Mouse (Mus musculus): Measurements from ENCODE around the gene Rbm19. TPM values are rescaled to one million over a fixed set of nuclear protein-coding genes. Genes with fewer than 3 reads are reported as not detected.
"Not testable (repeated sequence)": the region's sequence is repeated elsewhere in the genome, so short reads cannot be mapped to it uniquely, and the experiment has no call there.

Rbm19 gene
- polyA plus RNA-seq (2012; rRNA removed): 8.9 and 9.6 TPM in 2 replicates

DNA sequence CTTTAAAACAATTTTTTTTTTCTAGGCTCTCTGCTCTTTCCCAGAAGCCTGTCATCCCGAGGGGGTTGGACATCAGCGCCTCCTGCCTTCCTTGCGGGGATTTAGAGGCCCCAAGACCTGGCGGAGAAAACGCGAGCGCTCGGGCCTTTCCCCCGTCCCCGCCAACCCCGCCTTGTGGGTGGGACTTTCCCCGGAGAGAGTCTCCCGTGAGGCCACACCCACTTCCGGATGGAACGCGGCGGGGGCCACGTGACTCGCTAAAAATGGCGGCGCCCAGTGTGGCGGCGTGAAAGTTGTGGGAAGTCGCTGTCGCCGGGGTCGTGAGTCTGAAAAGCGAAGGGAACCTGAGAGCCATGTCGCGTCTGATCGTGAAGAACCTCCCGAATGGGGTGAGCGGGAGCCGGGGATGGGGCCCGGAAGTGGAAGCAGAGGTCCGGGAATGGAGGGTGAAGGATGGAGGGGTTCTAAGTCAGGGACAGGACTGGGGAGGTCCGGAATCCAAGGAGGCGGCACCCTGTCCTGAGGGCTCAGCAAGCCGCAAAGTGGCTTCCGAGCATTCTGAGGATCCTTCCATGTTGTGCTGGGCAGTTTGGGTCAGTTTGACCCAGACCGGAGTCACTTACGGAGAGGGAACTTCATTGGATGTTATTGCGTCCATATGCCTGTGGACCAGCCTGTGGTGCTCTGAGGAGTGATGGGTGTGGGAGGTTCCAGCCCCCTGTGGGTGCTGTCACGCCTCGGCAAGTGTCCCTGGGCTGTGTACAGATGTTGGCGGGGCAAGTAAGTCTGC lies at the start of gene Rbm19:
Rbm19 (plus strand) TSS at position 205 of the 790 bp plus-strand sequence.
- DNase-seq (ENCODE audit: extremely low spot score in 1 of 2, low spot score in 1 of 2): peak; percentile 83 to 94

GRCm38 (mm10) chr5:120067266-120067665 lies 49.0 kb upstream of the Rbm19 start:
- DNase-seq (ENCODE audit: extremely low spot score in 1 of 2, low spot score in 1 of 2): no peak

- DNase-seq (ENCODE audit: extremely low spot score in 1 of 2, low spot score in 1 of 2): peak in 1 of 2 experiments; percentile 8
These were observed 42.2 kb upstream of the Rbm19 start for GRCm38 (mm10) chr5:120074101-120074500.

DNA sequence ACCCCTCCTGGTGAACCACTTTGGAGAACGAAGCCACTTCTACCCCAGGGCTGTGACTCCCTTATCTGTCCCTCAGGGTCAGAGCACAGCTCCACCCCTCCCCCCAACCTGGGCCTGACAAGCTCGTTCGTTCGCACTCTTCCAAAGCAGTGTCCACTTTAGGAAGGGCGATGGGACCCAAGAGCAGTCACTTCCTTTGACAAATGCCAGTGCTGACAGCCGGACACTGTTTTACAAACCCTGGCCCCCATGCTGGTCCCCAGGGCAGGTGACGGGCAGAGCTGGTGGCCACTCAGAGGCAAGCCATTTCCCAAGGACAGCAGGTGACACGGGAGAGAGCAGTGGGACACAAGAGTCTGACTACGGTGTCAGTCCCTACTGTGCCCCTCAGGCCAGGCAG lies 36.2 kb upstream of the Rbm19 start:
- no peak for DNase-seq (ENCODE audit: extremely low spot score in 1 of 2, low spot score in 1 of 2)

DNA sequence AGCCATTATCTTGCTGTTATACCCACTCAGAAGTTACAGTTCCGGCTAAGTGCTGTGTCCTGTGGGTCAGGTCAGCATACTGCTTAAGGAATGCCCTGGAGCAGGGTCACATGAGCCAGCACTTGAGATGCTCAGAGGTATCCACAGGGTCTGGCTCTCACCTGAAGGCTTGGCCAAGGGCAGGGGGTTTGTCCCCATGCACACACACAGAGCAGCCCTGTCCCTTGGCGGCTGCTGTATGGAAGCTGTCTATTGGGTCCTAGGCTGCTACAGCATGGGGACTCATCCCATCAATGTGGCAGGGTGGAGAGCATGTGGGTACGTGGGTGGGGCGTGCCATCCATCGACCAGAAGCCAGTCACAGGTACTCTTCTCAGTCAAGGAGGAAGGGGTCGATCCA lies 35.8 kb upstream of the Rbm19 start:
- no peak for DNase-seq (ENCODE audit: extremely low spot score in 1 of 2, low spot score in 1 of 2)

GRCm38 (mm10) chr5:120088561-120088960 lies 27.7 kb upstream of the Rbm19 start:
- DNase-seq (ENCODE audit: extremely low spot score in 1 of 2, low spot score in 1 of 2): peak; percentile 35 to 95

DNA sequence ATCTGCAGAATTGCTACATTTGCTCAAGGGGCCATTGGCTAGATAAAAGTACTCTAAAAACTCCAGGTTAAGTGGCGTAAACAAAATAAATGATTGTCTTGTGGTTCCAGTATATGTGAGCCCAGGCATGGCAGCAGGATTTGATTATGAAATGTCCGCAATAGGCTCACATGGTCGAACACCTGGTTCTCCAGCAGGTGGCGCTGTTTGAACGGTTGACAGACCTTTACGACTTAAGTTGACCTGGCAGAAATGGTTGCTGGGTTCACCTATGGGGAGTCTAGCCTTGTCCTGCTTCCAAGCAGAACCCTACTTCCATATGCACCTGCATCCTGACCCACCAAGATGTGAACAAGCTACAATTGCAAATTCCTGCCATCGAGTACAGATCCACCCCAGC lies 21.7 kb upstream of the Rbm19 start:
- no peak for DNase-seq (ENCODE audit: extremely low spot score in 1 of 2, low spot score in 1 of 2)

DNA sequence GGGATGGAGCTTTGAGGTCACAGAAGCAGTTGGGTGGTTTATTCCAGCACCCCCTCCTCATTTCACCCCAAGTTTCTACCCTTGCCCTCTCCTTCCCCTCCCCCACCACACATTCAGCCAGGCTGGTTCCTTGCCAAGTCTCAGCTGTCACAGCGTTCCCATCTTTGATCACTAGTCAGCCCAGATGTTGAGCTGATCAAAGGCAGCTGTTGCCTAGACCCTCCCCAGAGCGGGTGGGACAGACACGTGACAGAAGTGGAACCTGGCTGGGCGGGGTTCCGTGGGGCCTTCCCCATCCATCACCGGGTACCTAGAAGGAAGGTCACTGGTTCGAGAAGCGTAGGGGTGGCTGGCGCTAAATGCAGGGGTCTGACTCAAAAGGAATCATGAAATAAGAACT lies 19.2 kb upstream of the Rbm19 start:
- no peak for DNase-seq (ENCODE audit: extremely low spot score in 1 of 2, low spot score in 1 of 2)

- DNase-seq (ENCODE audit: extremely low spot score in 1 of 2, low spot score in 1 of 2): no peak
These were observed 15.5 kb upstream of the Rbm19 start for GRCm38 (mm10) chr5:120100814-120101213.

- DNase-seq (ENCODE audit: extremely low spot score in 1 of 2, low spot score in 1 of 2): no peak
These were observed 14.2 kb upstream of the Rbm19 start for GRCm38 (mm10) chr5:120102097-120102496.

- DNase-seq (ENCODE audit: extremely low spot score in 1 of 2, low spot score in 1 of 2): peak in 1 of 2 experiments; percentile 60
These were observed 13.5 kb upstream of the Rbm19 start for GRCm38 (mm10) chr5:120102732-120103131.

GRCm38 (mm10) chr5:120103458-120103857 lies 12.8 kb upstream of the Rbm19 start:
- DNase-seq (ENCODE audit: extremely low spot score in 1 of 2, low spot score in 1 of 2): no peak

DNA sequence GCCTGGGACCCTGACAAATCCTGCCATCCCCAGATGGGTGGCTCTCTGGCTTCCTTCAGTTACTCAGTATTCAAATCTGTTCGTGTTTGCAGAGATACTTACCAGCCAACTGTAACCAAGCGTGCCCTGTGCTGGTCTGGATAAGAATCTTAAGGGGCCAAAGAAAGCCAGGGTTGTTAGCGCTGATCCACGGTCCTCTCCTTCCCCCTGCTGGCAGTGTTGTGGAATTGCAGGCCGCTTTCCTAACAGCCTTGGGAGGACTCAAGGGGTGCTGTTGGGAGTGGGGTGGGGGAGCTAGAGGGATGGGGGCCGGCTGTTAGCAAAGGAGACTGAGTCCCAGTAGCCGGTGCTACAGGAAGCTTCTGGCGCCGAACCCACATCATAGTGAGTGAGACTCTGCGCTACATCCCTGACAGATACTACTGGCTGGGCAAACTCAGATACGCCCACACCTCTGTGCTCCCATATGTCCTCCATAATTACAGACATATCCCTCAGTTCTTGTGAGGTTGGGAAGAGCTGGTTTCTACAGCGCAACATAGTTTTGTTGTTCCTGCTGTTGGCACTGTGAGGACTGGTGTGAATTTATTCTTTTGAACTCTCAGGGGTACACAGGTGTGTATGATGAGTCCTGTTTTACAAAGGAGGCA lies 9.7 kb upstream of the Rbm19 start:
- peak in 1 of 2 experiments; percentile 35 for DNase-seq (ENCODE audit: extremely low spot score in 1 of 2, low spot score in 1 of 2)

DNA sequence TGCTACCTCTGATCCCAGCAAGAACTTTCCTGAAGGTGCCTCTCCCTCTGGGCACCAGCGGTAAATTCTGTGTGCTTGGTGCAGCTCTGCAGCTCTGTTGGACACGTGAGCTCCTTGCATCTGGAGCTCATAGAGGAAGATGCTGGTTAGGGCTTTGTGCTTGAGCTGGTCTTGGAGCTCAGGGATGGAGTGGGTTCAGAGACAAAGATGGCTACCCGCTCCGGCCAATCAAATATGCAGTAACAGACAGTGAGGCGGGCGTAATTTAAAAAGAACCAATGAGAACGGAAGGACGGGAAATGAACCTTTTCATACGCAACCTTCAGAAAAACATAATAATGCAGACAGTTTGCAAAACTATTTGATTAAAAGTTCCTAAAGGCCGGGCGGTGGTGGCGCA lies 1.9 kb upstream of the Rbm19 start:
- DNase-seq (ENCODE audit: extremely low spot score in 1 of 2, low spot score in 1 of 2): no peak

DNA sequence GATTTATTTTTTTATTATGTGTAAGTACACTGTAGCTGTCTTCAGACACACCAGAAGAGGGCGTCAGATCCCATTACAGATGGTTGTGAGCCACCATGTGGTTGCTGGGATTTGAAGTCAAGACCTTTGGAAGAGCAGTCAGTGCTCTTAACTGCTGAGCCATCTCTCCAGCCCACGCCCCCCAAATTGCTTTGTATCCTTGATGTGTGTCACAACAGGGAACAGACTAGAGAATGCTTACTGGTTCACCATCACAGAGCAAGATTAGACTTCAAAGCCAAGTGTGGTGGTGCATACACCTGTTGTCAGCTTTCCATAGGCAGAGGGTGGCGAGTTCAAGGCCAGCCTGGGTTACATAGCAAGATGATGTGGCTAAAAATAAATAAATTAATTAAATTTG lies 896 bp downstream of the Rbm19 start:
- not testable (repeated sequence) for DNase-seq (ENCODE audit: extremely low spot score in 1 of 2, low spot score in 1 of 2)

DNA sequence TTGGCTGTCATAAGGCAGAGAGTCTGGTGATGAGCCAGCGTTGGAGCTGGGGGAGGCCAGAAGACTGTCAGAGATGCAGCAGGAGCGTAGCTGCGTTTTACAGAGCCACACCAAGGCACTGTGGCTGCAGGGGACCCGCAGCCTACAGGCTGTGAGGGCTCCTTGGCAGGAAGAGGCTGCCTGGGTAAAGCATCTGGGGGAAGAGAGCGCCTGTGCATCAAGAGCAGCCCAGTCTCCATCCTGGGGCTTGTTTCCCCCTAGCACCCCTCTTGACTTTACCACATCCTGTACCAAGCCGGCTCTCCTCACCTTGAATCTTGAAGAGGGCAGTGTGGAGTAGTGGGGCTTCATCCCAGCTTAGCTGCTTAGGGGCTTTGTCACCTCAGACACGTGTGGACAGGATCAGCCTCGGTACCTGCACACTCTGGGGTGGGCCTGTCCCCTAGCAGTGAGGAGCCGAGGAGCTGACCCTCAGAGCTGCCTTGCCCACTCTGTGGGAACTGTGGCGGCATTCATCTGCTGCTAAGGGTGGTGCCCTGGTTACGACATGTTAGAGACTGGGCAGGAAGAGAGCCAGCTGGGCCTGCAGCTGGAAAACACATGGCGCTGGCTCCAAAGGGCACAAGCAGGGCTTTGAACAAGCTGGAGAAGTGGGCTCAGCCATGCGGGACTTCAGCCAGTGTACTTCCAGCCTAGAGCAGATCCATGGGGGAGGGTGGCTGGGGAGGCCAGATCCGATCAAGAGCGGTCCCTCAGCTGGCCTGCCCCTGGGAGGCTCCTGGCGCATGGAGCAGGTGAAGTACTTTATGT lies 8.8 kb downstream of the Rbm19 start:
- DNase-seq (ENCODE audit: extremely low spot score in 1 of 2, low spot score in 1 of 2): no peak

DNA sequence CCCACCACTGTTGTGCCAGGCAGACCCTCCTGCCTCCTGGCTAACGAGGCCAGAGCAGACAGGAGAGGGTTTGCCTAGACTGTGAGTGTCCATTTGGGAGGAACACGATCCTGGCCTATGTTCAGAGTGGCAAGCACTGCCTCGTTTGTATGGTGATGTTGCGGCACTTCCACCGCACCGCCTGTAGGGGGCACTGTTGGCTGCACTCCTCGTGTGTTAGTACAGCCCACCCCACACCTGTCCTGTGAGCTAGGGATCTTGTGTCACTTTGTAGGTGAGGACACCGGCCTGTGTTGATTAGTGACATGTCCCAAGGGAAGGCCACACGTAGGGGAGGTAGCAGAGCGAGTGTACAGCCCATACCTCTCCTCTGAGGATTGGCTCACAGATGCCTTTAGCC lies 11.4 kb downstream of the Rbm19 start:
- peak in 1 of 2 experiments; percentile 17 for DNase-seq (ENCODE audit: extremely low spot score in 1 of 2, low spot score in 1 of 2)

DNA sequence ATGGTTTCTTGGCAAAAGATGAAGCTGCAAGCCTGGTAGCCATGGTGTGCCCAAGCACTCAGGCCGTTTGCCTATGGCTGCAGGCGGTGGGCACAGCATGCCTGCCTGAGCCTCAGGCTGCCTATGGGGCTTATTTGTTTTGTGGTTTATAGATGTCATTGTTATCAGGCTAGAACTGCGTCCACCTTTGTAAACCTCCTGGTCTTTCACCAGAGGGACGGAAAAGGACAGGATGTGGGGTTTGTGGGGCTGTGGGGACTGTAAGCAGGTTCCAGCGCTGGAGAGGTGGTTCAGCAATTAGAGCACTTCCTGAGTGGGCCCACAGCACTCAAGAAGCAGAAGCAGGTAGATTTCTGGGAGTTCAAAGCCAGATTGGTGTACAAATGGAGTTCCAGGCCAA lies 12.2 kb downstream of the Rbm19 start:
- no peak for DNase-seq (ENCODE audit: extremely low spot score in 1 of 2, low spot score in 1 of 2)

- no peak for DNase-seq (ENCODE audit: extremely low spot score in 1 of 2, low spot score in 1 of 2)
These were observed 12.8 kb downstream of the Rbm19 start for GRCm38 (mm10) chr5:120129070-120129469.

DNA sequence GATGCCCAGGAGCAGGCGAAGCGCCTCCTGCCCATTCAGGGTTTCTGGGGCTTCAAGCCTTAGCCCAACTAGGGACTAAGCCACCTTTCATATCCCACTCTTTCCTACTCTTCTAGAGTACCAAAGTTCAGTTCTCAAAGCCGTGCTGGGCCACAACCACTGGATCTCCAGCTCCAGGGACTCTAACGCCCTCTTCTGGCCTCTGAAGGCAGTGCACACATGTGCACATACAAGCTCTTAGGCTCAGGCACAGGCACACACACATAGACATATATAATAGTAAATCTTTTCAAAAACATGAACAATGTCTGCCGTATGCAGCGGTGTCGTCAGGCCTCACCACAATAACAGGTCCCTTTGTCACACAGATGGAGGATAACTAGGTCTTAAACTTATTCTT lies 13.5 kb downstream of the Rbm19 start:
- no peak for DNase-seq (ENCODE audit: extremely low spot score in 1 of 2, low spot score in 1 of 2)

GRCm38 (mm10) chr5:120130163-120130562 lies 13.9 kb downstream of the Rbm19 start:
- DNase-seq (ENCODE audit: extremely low spot score in 1 of 2, low spot score in 1 of 2): no peak

Data from frontal cortex, adult 2 months (tissue).